Mouse (Mus musculus) spleen, adult 18-20 months (tissue): ENCODE data around the gene Bcam.

Source experiments
- DNase-seq, 2 experiments: peaks; one replicate each; pipeline ENCODE4 v3.0.0; 2022; ENCODE audit warnings: mixed read lengths in 2 of 2

Gene Bcam

DNA sequence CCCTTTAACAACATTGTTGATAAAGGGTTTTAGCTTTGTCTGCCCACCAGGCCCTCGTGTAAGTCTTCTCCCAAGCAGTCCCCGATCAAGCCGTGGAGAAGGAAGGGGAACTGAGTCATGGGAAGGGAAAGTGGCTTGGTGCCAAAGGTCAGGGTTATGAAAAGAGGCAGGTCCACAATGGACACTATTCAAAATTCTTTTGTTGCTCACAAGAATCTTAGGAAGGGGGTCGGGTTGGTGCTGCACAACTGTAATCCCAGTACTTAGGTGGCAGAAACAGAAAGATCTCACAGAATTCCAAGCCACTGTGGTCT is 19.8 kb downstream of the Bcam start:
- no peak for DNase-seq

- peak; percentile 48 to 56 for DNase-seq
Observed at GRCm38 (mm10) chr7:19750217-19751069, 20.4 kb downstream of the Bcam start, which contains the start of gene Nectin2. Gene Nectin2 (minus strand): TSS chr7:19750483.

GRCm38 (mm10) chr7:19749389-19750216 is 21.2 kb downstream of the Bcam start:
- DNase-seq, result peak; percentile 67 to 70

- no peak for DNase-seq
Observed at GRCm38 (mm10) chr7:19748219-19749195, 22.3 kb downstream of the Bcam start.

DNA sequence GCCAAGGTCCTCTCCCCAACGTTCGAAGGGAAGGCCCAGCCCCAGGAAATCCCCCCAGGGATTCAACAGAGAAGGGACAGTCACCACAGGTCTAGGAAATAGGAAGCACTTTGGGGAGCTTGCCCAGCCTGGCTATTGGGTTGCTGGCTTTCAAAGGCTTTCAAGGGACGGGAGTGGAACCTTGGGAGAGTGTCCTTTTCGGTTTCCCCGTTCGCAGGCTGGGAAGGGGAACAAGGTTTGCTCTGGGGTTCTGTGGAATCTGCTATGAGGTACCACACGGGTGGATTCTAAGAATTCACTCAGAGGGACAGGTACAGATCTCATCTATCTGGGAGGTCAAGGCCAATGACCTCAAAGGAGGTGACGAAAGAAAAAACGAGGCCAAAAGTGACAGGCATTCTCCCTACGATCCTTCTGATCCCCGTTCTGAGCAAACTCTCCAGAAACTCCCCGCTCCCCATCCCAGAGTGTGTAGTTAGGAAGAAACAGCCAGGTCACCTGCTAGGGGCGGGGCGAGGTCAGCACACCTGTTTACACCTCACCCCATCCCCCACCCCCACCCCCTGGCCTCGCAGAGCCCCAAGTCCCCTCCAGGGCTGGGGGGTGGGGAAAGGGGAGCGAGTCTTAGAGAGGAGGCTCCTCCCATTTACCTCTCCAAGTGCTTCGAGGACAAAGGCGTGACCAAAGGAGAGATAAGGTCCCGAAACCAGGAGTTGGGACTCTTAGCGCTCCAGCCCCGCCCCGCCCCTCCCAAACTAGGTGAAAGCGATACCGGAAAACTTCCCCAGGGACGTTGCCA is 23.2 kb downstream of the Bcam start:
- DNase-seq, result no peak

DNA sequence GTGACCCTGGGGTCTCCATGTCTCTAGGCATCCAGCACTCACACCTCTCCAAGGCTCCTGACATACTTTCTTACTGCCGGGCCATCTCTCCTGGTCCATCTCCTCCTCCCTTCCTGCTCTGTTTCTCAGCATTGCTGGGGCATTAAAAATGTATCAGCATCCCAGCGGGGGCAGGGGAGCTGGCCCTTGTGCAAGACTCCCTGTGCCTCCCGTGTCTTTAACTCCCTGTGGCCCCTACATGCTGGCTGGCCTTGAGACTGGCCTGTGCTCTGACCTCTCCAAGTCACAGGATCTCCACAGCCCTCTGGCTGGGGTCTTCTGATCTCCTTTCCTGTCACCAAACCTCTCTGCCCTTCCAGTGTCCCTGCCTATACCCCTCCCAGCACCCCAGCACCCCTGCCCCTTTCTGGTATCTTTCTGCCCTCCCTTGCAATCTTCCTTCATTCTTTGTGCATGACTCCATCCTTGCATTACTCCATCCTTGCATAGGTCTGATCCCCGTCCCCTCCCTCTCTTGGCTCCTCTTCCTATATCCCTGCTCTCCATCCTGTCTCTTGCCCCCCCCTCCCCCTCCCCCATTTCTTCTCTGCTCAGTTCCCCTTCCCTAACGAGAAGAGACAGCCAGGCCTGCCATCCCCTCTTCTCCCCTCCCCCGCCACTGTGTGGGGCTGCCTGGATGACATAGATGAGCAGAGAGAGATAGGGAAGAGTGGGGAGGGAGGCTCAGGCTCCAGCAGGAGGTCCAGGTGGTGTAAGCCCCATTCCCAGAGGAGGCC is 24.2 kb downstream of the Bcam start:
- DNase-seq, result no peak

- no peak for DNase-seq
Observed at GRCm38 (mm10) chr7:19745971-19746370, 24.8 kb downstream of the Bcam start.

- no peak for DNase-seq
Observed at GRCm38 (mm10) chr7:19744590-19745385, 26.0 kb downstream of the Bcam start.

DNA sequence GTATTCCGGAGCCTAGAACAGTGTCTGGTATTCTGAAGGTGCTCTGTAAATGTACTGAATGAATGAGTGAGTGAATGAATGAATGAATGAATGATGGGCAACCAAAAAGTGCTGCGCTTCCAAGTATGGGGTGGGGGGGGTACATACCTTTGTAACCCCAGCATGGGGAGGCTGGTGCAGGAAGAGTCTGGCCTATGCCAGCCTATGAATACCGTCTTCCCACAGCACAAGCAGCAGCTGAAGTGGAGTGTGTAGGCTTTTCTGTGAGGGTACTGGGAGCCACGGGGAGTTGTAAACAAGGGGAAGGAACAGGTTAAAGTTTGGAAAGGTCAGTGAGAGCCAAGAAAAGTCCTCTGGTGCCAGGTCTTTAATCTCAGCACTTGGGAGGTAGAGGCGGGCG is 27.0 kb downstream of the Bcam start:
- DNase-seq, result no peak

DNA sequence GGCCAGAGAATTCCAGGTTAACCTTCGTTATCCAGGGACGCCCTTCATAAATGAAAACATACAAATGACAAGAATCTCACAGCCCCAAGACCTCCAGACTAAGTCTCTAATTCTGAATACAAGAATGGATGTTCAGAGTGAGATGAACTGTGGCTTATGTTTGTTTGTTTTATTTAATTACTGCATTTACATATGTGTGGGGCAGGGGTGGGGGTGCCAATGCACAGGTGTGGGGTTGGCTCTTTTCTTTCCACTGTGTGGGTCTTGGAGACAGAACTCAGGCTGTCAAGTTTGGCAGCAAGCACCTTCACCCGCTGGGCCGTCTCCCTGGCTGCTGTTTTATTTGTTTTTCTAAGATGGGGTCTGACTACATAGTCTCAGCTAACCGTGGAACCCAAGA is 28.3 kb downstream of the Bcam start:
- no peak for DNase-seq

DNA sequence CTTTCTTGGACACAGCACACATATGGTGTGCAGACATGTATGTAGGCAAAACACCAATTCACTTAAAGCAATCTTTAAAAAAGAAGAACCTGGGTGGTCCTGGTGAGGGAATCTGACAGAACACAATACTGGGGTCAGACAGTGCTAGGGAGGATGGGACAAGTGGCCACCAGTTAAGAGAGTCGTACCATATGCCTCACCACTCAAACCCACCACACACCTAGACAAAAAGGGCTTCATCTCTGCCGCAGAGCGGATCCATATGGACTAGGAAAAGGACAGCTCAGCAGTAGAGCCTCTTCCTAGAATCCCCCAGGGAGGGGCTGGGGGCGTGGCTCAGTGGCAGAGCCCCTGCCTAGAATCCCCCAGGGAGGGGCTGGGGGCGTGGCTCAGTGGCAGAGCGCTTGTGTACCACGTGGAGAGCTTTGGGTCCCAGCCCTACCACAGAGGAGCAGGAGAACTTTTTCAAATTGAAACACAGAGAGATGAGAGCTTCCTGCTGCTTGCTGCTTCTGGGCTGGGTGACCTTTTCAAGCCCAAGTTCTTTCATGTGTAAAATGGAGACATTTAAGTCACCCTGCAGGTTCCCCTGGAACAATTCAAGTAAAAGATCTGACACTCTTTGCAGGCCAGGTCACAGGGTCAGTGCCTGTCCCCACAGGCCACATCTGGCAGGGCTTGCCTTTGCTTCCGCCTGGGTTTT is 29.3 kb downstream of the Bcam start:
- DNase-seq, result no peak

- DNase-seq, result no peak
Observed at GRCm38 (mm10) chr7:19740269-19740668, 30.5 kb downstream of the Bcam start.

GRCm38 (mm10) chr7:19738771-19739170 is 32.0 kb downstream of the Bcam start:
- DNase-seq, result no peak

DNA sequence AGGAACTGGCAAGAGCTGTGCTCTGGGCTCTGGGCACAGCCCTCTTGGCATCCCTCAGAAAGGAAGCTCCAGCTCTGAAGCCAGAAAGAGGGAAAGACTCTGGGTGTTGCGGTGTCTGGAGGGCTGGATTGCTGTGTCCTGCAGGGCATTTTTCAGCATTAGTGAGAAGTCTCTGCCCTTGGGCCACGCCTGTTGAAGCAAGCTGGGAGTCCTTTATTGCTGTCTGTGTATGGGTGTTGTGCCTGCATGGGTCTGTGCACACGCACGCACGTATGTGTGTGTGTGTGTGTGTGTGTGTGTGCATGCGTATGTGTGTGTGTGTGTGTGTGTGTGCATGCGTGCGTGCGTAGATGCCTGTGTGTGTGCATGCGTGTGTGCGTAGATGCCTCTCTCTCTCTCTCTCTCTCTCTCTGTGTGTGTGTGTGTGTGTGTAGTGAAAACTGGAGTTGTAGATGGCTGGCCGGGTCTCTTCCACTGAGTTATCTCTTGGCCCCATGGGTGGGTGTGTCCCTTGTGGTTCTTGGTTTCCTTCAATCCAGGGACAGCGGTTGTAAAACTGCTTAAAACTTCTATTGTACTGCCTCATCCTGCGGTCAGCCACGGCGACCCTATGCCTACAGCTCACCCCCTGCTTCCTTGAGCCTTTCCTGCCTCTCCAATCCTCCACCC is 34.3 kb downstream of the Bcam start:
- DNase-seq, result no peak

GRCm38 (mm10) chr7:19734178-19734666 is 36.6 kb downstream of the Bcam start:
- no peak for DNase-seq

DNA sequence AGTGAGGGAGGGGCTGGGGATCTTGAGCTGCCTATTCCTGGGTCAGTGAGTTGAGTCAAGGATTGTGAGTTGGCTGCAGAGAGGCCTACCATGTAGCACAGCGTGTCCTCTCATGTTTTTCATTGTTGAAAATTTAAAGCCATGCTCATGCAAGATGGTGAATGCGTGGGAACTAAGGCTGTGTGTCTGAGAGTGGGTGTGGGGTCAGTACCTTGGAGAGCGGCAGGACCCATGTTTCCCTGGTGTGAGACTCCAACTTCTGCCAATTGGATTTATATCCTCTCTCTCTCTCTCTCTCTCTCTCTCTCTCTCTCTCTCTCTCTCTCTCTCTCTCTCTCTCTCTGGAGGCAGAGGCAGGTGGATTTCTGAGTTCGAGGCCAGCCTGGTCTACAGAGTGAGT is 44.3 kb downstream of the Bcam start:
- no peak for DNase-seq

DNA sequence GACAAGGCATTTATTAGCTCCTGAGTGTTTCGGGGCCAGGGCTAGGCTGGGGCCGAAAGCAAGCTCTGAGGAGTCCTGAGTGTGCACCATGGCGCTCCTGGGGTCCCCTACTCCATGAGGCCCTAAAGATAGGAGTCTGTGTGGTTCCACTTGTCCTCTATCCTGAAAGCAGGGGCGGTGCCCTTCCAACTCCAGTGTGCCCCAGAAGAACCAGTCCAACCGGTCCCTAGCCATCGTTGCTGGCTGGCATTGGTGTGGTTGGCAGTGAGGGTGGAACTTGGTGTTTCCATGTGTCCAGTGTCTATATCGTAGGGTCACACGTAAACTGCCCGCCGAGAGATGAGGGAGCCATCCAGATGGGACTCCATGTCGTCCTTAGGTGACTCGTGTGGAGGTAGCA is 46.6 kb downstream of the Bcam start:
- DNase-seq, result no peak

DNA sequence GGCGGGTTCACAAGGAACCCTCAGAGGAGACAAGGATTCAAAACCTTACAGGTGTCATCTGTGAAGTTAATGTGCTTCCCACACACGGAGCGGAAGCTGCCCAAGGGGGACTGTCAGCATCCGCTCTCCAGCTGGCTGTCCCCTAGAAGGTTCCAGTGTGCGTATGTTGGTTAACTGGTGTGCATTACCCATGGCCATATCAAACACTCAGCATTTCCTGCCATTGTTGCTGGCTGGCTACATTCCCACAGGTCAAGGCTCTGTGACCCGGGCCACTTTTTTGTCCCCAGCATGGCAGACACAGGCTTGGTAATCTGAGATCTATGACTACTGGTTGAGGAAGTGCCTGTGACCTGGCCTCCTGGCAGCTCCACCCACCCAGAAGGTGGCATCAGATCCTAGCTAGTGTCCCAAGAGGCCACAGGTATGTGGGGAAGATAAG is 48.0 kb downstream of the Bcam start:
- DNase-seq, result no peak

DNA sequence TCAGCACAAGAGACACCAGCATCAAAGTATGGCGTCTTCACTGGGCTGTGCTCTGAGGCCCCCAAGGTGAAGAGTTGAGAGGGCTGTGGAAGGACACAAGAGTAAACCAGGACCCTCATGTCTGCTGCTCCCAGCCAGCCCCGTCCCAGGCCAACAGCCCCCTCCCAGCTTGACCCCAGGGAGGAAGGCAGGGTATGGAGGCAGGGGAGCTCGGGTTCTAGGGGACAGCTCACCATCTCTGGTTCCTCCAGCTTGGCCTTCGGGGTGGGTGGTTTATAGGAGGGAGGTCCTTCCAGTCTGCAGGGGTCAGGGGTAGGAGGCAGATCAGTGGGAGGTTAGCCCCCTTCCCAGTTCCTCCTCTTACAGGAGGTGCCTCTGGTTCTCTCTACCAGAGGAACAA is 51.6 kb downstream of the Bcam start:
- no peak for DNase-seq
